Mouse (Mus musculus) ovary, postnatal 14 days (tissue): ENCODE results near the gene Bcl3.

Experiments
- DNase-seq: peaks from one replicate; pipeline ENCODE4 v3.0.0; 2022; ENCODE audit warnings: low spot score

Gene Bcl3

GRCm38 (mm10) chr7:19769434-19770374, 52.9 kb downstream of the Bcl3 start:
- no peak for DNase-seq

DNA sequence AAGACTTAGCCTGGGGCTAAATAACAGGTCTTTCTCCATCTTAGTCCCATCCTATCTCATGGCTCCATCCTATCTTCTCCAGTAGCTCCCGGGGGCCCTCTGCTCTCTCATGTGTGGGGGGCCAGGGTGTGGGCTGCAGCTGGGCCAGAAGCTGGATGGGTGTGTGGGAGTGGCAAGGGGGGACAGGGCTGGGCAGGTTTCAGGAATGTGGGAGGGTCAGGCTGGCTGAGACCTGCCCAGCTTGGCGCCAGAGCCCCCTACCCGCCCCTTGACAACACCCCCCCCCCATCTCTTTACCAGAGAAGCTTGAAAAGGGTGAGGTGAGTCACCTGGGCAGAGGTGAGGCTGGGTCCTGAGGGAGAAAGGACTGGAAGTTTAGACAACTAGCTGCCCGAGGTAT, 53.6 kb downstream of the Bcl3 start:
- no peak for DNase-seq

DNA sequence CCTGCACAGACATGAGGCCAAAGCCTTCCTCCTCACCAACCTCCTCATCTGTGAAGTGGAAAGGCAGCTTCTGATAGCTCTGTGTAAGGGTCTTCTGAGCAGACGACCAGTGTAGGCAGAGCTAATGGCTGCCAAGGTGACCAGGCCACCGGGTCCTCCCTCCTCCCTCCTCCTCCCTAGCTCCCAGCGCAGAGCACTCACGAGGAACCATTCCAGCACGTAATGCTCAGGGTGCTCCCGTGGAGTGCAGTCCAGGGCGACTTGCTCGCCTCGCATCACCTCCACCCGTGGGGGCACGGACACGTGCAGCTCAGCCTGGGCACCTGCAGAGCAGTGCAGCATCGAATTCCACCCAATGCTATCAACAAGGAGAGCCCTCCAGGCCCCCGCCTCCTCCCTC, 54.3 kb downstream of the Bcl3 start:
- DNase-seq: no peak

GRCm38 (mm10) chr7:19764581-19764980, 58.0 kb downstream of the Bcl3 start:
- no peak for DNase-seq

DNA sequence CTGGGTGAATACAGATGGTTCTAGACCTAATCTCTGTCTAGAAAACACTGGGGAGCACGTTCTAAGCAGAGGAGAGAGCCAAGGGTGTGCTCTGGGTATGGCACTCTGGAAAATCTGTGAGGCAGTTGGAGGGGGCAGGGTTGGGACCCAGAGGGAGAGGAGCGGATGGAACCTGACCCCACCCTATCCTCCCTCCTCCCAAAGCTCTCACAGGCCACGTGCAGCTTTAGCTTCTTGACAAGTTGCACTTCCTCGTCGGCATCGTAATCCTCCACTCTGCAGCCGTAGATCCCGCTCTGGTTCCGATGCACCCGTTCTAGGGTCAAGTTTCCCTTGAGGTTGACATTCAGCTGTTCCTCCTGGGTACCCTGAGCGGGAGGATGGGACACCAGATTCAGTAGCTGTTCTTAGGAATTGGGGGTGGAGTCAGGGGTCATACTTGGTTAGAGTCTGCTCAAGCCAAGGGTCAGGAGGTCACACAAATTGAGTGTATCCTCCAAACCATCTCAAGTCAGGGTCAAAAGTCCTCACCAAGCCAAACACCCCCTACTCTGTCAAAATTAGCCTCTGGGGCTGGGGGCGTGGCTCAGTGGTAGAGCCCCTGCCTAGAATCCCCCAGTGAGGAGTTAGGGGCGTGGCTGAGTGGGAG, 58.6 kb downstream of the Bcl3 start:
- DNase-seq: no peak

DNA sequence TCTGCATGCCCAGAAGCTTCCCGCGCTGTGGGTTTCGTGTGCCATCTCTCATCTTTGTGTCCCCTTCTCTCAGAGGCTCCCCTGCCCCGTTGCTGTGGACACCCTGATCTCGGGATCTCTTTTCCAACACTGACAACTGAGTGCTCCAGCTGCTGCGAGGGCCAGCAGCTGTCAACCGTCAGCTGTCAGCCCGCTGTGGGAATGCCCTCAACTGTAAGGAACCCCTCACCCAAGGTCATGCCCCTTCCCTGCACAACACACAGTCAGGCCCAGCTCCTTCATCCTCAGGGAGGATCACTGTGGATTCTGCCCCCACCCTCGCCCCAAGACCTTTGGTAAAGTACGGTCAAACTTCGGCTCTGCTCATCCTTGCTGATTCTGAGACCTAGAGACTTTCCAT, 60.3 kb downstream of the Bcl3 start:
- DNase-seq: no peak

DNA sequence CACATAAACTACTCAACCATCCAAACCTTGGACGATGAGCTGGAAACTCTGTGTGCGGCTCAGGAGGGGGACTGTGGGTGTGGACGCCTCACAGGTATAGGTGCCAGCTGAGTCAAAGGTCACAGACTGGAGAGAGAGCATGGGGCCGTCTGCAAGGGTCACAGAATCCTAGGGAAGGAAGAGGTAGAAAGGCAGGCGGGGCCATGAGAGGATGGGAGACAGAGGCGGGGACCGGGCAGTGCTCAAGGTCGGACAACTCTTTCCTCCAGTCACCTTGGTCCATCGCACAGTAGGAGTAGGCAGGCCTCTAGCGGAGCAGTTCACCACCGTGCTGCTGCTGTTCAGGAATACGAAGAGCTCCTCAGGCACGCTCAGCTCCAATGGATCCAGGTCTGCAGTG, 62.5 kb downstream of the Bcl3 start:
- no peak for DNase-seq

- DNase-seq: no peak
These were observed 63.9 kb downstream of the Bcl3 start for GRCm38 (mm10) chr7:19758623-19759022.
